19 mouse cellular contexts compared by ENCODE assay signal in genomic region chr13:102273818-102274217, GRCm38 (mm10).
"Had no signal": no experiment of that assay in that cellular context is flagged by ENCODE, and none has a peak within 500 bp of the region (broad histone marks: within the 10 kb centered on the region; RNA-seq: fewer than 3 reads in every experiment).

No protein-coding gene starts in this region.

- H3K27ac ChIP-seq: midbrain, embryonic 10.5 days; midbrain, embryonic 12.5 days; neural tube, embryonic 13.5 days; neural tube, embryonic 15.5 days had no signal

- H3K4me3 ChIP-seq: midbrain, embryonic 10.5 days; midbrain, embryonic 12.5 days; myocyte; neural tube, embryonic 13.5 days; neural tube, embryonic 15.5 days had no signal

- H3K4me2 ChIP-seq: lung, embryonic 14.5 days; midbrain, embryonic 12.5 days; neural tube, embryonic 13.5 days; neural tube, embryonic 15.5 days had no signal

- ATAC-seq: midbrain, embryonic 16.5 days had no signal

- DNase-seq: lung, adult 18-20 months; lung, embryonic 14.5 days; lung, postnatal 10 days; lung, postnatal 4 days; midbrain, embryonic 14.5 days; retina, postnatal 1 day; right cerebral cortex, adult 18-20 months; right cerebral cortex, postnatal 25 days; right cerebral cortex, postnatal 4 days; spleen, adult 18-20 months; thymus, adult 18-20 months; thymus, postnatal 14 days; thymus, postnatal 36 days had no signal

- H3K27me3 ChIP-seq: midbrain, embryonic 12.5 days; neural tube, embryonic 13.5 days; neural tube, embryonic 15.5 days had no signal

- H3K9me3 ChIP-seq: midbrain, embryonic 10.5 days; midbrain, embryonic 12.5 days; neural tube, embryonic 13.5 days; neural tube, embryonic 15.5 days had no signal

- H3K36me3 ChIP-seq: midbrain, embryonic 10.5 days; midbrain, embryonic 12.5 days; neural tube, embryonic 13.5 days; neural tube, embryonic 15.5 days had no signal

- H3K4me1 ChIP-seq: midbrain, embryonic 10.5 days; midbrain, embryonic 12.5 days; neural tube, embryonic 13.5 days; neural tube, embryonic 15.5 days had no signal

- H3K9ac ChIP-seq: lung, embryonic 14.5 days; midbrain, embryonic 12.5 days; neural tube, embryonic 13.5 days; neural tube, embryonic 15.5 days had no signal
